Mouse (Mus musculus) stomach, postnatal 0 days (tissue): ENCODE measurements at regions not wholly inside any gene's neighbourhood (a gene's known extent, or its start where the extent isn't known, plus 50 kb on each side); places are given as distances from the start of the nearest gene placed in this dataset.

Experiments
- ATAC-seq: fragments of 200-750 bp; cut with Nextera tagmentation; 2 replicates; pipeline ENCODE4 v1.8.0; 2017; ENCODE audit not compliant: low FRiP score, low TSS enrichment
- DNase-seq: peaks from one replicate; pipeline ENCODE4 v3.0.0-alpha.2; 2016; ENCODE audit warnings: low spot score
- H3K27ac ChIP-seq: fragments of 300-500 bp; sonication (generic); replicated peaks from 2 replicates; pipeline ENCODE4 v1.5.1; 2014; ENCODE audit warnings: mild to moderate bottlenecking, control low read depth
- H3K27me3 ChIP-seq: fragments of 300-500 bp; sonication (generic); 2 replicates; pipeline ENCODE4 v1.6.1; 2014; ENCODE audit warnings: low read length; ENCODE audit not compliant: control insufficient read depth, insufficient read depth
- H3K36me3 ChIP-seq: fragments of 300-500 bp; sonication (generic); 2 replicates; pipeline ENCODE4 v1.6.1; 2014; ENCODE audit warnings: low read length, mixed read lengths; ENCODE audit not compliant: control insufficient read depth, insufficient read depth
- H3K4me1 ChIP-seq: fragments of 300-500 bp; sonication (generic); replicated peaks from 2 replicates; pipeline ENCODE4 v1.6.1; 2014; ENCODE audit warnings: antibody characterized with exemption; ENCODE audit not compliant: control insufficient read depth, insufficient read depth
- H3K4me2 ChIP-seq: fragments of 300-500 bp; sonication (generic); replicated peaks from 2 replicates; pipeline ENCODE4 v1.6.1; 2014; ENCODE audit warnings: low read depth, mild to moderate bottlenecking, control low read depth, moderate library complexity
- H3K4me3 ChIP-seq: fragments of 300-500 bp; sonication (generic); 2 replicates; pipeline ENCODE4 v1.5.1; 2014; ENCODE audit warnings: low read depth, low read length, control low read depth
- H3K9ac ChIP-seq: fragments of 300-500 bp; sonication (generic); 2 replicates; pipeline ENCODE4 v1.6.1; 2014; ENCODE audit warnings: mild to moderate bottlenecking, low read length, control low read depth, mixed read lengths
- H3K9me3 ChIP-seq: fragments of 300-500 bp; sonication (generic); 2 replicates; pipeline ENCODE4 v1.6.1; 2016; ENCODE audit warnings: low read length; ENCODE audit not compliant: control insufficient read depth
- CTCF ChIP-seq: IDR thresholded peaks from 2 replicates; pipeline ENCODE4 v1.5.1; 2016; ENCODE audit warnings: antibody characterized with exemption, low read depth, mild to moderate bottlenecking, moderate library complexity
- EP300 ChIP-seq: optimal IDR thresholded peaks from 2 replicates; pipeline ENCODE3; 2016; ENCODE audit warnings: antibody characterized with exemption
- WGBS: fragments of 180-500 bp; shearing (Covaris S2); extraction: QIAGEN DNeasy Blood & Tissue Kit; methylation state at CpG from one replicate; pipeline ENCODE4 v1.1.7; 2014; 5-methylcytosine and 5-hydroxymethylcytosine counted together

- no peaks in the 10 kb centered on the region for H3K27me3 ChIP-seq
- no peaks in the 10 kb centered on the region for H3K9me3 ChIP-seq
- H3K4me2 ChIP-seq, result no peak overlapping the region
- peak; percentile 79 for DNase-seq
- no peaks in the 10 kb centered on the region for H3K4me1 ChIP-seq
- no peak overlapping the region for H3K4me3 ChIP-seq
- ATAC-seq, result peak; percentile 73; the same call in 1 of the 2 replicates
- 28% methylated on average over 9 of the region's 9 CpGs for WGBS
- H3K9ac ChIP-seq, result no peak overlapping the region
- no peak overlapping the region for H3K27ac ChIP-seq
- TF ChIP-seq EP300 (no peak), CTCF (peak; percentile 99)
- no peaks in the 10 kb centered on the region for H3K36me3 ChIP-seq
Observed at GRCm38 (mm10) chr15:54070005-54070634, 185.4 kb downstream of the Gm7489 start.

GRCm38 (mm10) chr15:54071732-54072131 lies 187.0 kb downstream of the Gm7489 start:
- H3K27ac ChIP-seq, result no peak overlapping the region
- 41% methylated on average over 8 of the region's 8 CpGs for whole genome bisulfite sequencing

GRCm38 (mm10) chr15:54091301-54091700 lies 206.6 kb downstream of the Gm7489 start:
- Histone ChIP-seq H3K27ac (no peak overlapping the region), H3K9ac (no peak overlapping the region), H3K9me3 (no peaks in the 10 kb centered on the region), H3K27me3 (no peaks in the 10 kb centered on the region), H3K4me2 (no peak overlapping the region), H3K4me3 (no peak overlapping the region), H3K4me1 (no peaks in the 10 kb centered on the region), H3K36me3 (no peaks in the 10 kb centered on the region)
- no peak for ATAC-seq
- 53% methylated on average over 1 of the region's 1 CpGs for WGBS
- DNase-seq, result no peak
- TF ChIP-seq CTCF, result no peak
- TF ChIP-seq EP300, result no peak

More at GRCm38 (mm10) chr15:54071732-54072131, 187.0 kb downstream of the Gm7489 start:
- Histone ChIP-seq H3K4me1 (no peaks in the 10 kb centered on the region), H3K4me3 (no peak overlapping the region), H3K36me3 (no peaks in the 10 kb centered on the region), H3K4me2 (no peak overlapping the region), H3K9me3 (no peaks in the 10 kb centered on the region), H3K9ac (no peak overlapping the region), H3K27me3 (no peaks in the 10 kb centered on the region)
- TF ChIP-seq EP300 (no peak), CTCF (no peak)
- no peak for DNase-seq
- ATAC-seq, result no peak

GRCm38 (mm10) chr15:54092386-54092785 lies 207.7 kb downstream of the Gm7489 start:
- DNase-seq, result no peak
- Histone ChIP-seq H3K9me3 (no peaks in the 10 kb centered on the region), H3K27me3 (no peaks in the 10 kb centered on the region), H3K36me3 (no peaks in the 10 kb centered on the region), H3K4me1 (no peaks in the 10 kb centered on the region), H3K4me2 (no peak overlapping the region), H3K4me3 (no peak overlapping the region), H3K9ac (no peak overlapping the region), H3K27ac (no peak overlapping the region)
- whole genome bisulfite sequencing, result 70% methylated on average over 3 of the region's 3 CpGs
- TF ChIP-seq CTCF (no peak), EP300 (no peak)
- no peak for ATAC-seq

- no peaks in the 10 kb centered on the region for H3K27me3 ChIP-seq
- ATAC-seq (no peak), DNase-seq (no peak)
- no peak overlapping the region for H3K4me3 ChIP-seq
- no peak overlapping the region for H3K4me2 ChIP-seq
- no peak overlapping the region for H3K9ac ChIP-seq
- H3K9me3 ChIP-seq, result no peaks in the 10 kb centered on the region
- no peaks in the 10 kb centered on the region for H3K4me1 ChIP-seq
- WGBS, result 71% methylated on average over 2 of the region's 2 CpGs
- H3K36me3 ChIP-seq, result no peaks in the 10 kb centered on the region
- no peak overlapping the region for H3K27ac ChIP-seq
- TF ChIP-seq EP300, result no peak
- TF ChIP-seq CTCF, result no peak
Observed at GRCm38 (mm10) chr15:54097498-54097897, 212.8 kb downstream of the Gm7489 start.

GRCm38 (mm10) chr15:54112406-54112805 lies 227.7 kb downstream of the Gm7489 start:
- H3K4me3 ChIP-seq, result no peak overlapping the region
- H3K27me3 ChIP-seq, result no peaks in the 10 kb centered on the region
- no peaks in the 10 kb centered on the region for H3K9me3 ChIP-seq
- no peak overlapping the region for H3K9ac ChIP-seq
- H3K27ac ChIP-seq, result no peak overlapping the region
- ATAC-seq (no peak), DNase-seq (no peak)
- H3K36me3 ChIP-seq, result no peaks in the 10 kb centered on the region
- TF ChIP-seq EP300 (no peak), CTCF (no peak)
- H3K4me2 ChIP-seq, result no peak overlapping the region
- H3K4me1 ChIP-seq, result no peaks in the 10 kb centered on the region
- WGBS, result 69% methylated on average over 2 of the region's 2 CpGs
